Mouse (Mus musculus) gastrocnemius, postnatal 25 days (tissue): ENCODE data around the gene Hpn. TPM values are rescaled to one million over a fixed set of nuclear protein-coding genes. Genes with fewer than 3 reads are reported as not detected.

Source experiments
- DNase-seq: peaks from one replicate; pipeline ENCODE4 v3.0.0; 2022
- long read RNA-seq, 2 experiments: library from polyadenylated mRNA; stranded (forward); transcript quantifications; one replicate each; pipeline ENCODE4 v2.0.0; 2021
- total RNA-seq, 2 experiments: library from RNA; stranded (reverse); gene quantifications; 1 replicate in 1 of 2; 2 replicates in 1 of 2; pipeline ENCODE4 v1.2.3; 2021

Hpn gene
- 10 to 100 TPM; 15.5 to 17.3 TPM for total RNA-seq
- long read RNA-seq, experiment 1, partial matches to known transcripts, result 3 of 10 reads
- long read RNA-seq, experiment 1, other reads (novel, unspliced or antisense), result 2 of 10 reads
- long read RNA-seq, experiment 2, partial matches to known transcripts, result 18 of 23 reads
- long read RNA-seq, experiment 2, other reads (novel, unspliced or antisense), result 2 of 23 reads

DNA sequence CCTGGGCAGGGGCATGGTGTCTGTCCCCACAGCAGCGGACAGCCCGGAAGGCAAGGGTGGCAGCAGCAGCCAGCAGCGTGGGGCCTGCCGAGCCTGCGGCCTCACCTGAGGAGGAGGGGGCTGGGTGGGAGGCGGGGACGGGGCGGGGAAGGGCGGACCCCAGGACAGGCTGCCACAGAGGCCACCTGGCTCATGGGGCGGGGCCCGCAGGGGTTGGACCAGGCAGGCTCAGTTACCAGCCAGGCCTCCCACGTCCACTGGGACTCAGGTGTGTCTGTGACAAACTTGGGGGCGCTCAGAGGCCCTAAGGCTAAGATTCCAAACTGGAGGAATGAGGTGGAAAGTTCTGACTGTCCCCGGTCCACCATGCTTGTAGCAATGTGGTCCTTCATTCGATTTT is at the start of gene Hpn:
Hpn (minus strand) TSS at position 109 of the 400 bp plus-strand sequence.
- no peak for DNase-seq

DNA sequence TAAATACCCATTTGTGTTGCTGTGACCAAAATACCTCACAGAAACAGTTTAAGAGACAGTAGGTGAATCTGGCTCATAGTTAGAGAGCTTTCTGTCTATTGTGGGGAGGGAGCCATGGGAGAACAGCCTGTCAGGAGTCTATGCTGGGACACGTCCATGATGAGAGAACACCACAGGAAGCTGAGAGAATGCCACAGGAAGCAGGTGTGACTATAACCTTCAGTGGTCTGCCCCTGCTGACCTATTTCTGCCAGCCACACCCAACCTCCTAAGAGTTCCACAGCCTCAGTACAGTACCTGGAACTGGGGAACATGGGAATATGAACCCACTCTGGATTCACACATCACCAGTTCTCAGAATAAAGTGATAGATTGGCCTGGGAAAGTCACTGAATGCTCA is 49.7 kb upstream of the Hpn start:
- DNase-seq, result no peak

DNA sequence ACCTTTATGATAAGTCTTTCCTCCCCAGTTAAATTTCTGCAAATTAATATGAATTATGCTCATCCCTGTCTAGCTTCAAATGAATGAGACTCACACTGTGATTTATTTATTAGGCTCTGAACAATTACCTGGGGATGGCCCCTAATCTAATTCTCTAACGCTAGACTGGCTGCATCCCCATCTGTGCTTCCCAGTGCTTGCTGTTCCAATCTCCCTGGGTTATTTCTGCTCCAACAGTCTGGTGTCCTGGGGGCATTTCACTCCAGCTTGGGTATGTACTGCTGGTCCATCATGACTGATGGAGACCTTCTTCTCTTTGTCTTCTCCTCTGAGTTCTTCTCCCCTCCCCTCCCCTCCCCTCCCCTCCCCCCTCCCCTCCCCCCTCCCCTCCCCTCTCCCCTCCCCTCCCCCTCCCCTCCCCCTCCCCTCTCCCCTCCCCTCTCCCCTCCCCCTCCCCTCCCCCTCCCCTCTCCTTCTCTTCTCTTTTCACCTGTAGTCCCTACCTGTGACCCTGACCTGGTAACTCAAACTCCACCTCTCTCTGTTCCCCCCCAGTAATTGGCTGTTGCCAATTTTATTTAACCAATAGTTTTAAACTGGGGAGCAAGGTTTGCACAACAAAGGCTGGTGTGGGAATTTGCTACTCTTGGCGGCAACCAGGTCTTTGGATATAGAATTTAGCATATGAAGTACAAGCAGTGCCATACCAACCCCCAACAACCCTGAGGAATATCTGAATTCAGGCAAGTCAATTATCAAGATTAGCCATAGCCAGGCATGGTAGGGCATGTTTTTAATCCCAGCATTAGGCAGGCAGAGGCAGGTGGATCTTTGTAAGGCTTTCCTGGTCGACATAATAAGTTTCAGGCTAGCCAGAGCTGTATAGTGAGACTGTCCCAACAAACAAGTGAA is 48.8 kb upstream of the Hpn start:
- no peak for DNase-seq

DNA sequence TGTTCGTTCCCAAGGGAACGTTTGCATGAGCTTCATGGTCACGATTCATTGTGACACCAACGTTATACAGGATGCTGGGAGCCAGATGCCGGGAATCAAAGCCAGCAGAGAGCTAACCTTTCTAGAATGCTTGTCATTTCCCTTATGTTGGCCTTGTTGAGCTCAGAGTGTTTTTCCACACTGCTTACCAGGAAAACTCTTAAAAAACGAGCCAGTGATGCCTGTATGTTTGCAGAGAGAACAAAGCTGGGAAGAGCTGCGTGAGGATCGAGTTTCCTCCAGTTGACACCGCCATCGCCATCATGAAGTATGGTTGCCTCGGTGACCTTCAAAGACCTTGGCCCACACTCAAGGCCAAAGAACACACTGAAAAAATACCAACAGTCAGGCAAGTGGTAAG is 47.2 kb upstream of the Hpn start:
- no peak for DNase-seq

DNA sequence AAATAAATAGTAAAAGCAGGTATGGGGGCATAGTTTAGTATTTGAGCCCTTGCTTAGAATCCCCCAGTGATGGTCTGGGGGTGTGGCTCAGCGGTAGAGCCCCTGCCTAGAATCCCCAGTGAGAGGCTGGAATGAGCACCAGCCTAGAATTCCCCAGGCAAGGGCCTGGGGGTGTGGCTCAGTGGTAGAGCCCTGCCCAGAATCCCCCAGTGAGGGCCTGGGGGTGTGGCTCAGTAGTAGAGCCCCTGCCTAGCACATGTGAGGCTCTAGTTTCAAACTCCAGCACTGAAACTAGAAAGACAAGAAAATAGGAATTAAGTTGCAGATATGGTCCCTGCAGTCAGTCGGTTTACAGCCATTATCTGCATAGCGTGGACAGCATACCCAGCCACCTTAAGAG is 46.7 kb upstream of the Hpn start:
- DNase-seq, result no peak

DNA sequence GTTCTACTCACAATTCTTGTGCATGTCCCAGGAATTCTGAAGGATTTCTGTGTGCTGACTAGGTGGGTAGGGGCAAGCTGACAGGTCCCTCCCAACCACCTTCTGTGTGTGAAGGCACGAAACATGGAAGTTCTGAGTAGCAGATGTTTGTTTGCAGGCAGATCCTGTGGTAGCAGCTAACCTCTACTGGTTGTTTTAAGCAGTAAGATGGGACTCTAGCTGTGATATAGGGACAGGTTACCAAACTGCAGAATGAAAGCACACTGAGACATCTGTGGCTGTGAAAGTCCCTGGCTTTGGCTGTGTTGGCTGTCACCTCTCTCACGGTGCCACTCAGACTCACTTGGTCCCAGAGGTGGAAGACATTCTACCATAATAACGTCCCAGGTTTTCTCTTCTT is 46.2 kb upstream of the Hpn start:
- no peak for DNase-seq

DNA sequence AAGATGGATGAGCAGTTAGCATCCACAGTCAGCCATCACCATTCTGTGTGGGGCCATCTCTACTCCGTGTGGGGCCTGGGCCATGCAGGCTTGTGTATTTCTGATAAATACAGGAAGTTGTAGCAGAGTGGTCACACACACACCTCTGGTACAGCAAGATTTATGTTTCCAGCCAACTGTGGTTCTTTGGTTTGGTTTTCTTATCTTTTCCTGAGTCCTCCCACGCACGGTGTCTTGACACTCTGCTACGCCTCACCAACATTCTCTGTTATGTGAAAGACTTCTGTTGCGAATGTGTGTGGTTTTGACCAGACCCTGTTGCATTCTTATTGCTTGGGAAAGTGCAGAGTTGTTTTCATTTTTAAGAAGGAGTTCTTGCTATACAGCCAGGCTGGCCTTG is 45.7 kb upstream of the Hpn start:
- DNase-seq, result no peak

DNA sequence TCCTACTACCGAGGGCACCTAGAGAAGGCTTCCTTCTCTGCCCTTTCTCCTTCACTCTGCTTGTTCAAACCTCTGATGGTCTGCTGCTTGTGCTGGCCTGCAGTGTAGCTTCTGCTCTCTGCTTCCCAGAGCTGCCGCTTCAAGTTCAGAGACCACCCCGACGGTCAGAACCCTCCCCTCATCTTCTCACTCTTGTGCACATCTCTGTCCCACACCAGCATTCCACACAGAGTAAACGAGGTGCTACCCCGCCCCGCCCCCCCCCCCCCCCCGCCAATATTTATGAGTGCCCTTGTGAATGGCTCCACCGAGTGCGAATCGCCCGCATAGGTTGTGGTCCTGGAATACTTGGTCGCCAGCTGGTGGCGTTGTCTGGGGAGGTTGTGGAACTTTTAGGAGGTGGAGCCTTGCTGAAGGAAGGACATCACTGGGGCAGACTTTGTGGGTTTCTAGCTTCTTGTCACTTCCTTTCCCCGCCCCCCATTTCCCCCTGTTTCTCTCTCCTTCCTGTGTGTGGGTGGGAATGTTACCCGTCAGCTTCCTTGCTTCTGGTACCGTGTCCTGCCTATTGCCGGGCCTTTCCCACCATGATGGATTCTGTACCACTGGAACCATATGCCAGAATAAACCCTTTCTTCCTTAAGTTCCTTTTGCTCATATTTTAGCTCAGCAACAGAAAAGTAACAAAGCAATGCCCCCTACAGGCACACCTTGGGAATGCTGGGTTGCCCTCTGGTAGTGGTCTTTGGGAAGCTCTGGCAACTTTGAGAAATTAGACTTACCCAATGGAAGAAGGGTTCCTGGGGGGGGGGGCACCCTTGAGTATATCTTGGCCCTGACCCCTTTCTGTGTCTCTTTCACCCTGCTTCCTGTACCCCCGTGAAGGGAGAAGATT is 41.2 kb upstream of the Hpn start:
- DNase-seq, result peak; percentile 50

DNA sequence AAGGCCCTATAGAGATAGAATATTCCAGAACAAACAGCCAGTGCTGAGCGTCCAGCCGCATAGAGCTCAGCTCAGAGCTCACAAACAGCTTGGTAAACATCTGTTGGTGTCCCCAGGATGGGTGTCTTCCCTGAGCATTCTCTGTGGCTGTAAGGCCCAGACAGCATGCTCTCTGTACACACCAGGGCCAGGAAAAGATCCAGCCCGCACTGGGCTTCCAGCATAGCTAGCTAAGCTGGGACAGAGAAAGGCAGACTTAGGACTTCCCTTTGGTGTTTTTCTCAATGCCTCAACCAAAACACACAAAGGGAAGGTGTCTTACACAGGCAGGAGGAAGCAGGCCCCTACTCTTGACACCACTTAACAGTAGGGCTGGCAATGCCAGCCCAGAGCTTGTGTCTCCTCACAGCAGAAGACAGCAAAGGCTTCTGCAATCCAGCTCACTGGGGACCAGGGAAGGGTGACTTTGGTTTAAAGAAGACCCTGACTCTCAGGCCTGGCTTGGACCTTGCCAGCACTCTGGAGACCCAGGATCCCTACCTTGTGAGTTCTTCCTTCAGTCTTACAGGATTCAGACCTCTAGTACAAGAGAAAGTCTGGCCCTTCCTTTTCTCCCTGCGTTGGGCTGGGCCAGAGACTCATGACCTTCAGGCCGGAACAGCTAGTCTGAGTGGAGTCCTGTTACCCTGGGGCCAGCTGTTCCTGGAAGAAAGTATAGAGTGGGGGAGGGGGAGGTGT is 40.4 kb upstream of the Hpn start, which contains the start of gene Gramd1a:
Gramd1a (minus strand) TSS at position 601 of the 738 bp plus-strand sequence.
- peak; percentile 64 for DNase-seq

DNA sequence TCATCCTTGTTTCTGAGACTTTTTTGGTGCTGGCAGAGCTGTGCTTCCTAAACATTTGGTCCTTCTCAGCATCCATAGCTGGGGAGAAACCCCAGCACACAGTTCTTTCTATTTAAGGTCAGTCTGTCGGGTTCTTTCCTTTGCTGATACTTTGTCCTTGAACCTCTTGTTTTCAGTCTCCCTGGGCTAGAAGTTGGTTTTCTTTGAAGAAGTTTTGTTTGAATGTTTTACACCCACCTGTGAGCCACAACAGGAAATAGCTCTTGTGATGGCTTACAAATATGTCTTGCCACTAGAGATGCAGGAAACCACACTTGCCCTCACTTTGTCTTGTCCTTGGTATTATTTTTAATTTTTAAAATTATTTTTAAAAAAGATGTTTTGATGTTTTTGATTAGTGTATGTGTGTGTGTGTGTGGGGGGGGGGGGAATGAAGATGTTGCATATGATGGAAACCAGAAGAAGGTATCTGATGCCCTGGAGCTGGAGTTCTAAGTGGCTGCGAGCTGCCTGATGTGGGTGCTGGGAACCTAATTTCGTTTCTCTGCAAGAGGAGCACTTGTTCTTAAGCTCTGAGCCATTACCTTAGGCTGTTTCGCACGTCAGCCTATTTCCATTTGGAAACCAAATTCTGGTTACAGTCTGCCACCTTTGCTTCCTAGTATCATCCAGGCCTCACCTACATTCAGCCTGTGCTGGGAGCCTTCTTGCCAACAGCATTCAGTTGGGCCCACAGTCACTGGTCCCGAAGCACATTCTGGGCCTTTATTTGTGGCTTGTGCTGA is 38.6 kb upstream of the Hpn start:
- no peak for DNase-seq

DNA sequence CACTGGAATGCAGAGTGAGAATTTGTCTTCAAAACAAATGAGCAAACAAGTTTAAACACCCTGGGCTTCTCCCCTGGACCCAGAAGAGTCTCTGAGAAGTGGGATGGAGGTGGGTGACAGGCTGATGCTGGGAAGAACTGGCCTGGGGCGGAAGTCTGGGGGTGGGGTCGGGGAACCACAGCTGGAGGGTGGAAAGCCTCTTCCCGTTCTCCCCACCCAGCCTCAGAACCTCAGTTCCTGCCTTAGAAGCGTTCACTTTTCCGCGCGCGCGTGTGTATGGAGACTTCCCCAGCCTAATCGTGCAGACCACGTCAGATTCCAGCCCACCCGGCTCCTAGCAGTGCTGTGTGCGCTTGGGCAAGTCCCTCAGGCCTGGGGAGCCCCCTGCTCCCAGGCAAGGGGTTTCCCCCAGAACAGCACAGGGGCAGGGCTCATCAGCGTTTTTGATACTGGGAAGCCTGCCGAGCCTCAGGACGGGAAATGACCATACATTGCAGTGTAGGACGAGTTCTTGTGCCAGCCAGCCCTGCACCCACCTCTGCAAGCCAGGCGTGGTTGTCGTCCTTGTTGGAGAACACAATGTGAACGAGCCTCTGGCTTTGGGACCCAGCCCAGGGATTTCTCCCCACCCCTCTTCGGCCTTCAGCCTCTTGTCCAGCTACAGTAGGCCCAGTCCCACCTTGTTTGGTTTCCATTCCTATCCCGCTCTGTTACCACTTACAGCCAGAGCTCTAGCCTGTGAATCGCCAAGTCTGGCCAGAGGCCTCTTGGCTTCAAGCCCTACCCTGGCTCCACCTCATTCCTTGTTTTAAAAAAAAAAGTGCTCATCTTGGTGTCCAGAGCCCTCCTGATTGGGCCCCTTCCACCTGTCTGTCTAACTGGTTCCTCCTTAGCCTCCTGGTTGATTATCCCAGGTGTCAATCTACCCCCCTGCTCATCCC is 36.5 kb upstream of the Hpn start:
- DNase-seq, result peak; percentile 75

DNA sequence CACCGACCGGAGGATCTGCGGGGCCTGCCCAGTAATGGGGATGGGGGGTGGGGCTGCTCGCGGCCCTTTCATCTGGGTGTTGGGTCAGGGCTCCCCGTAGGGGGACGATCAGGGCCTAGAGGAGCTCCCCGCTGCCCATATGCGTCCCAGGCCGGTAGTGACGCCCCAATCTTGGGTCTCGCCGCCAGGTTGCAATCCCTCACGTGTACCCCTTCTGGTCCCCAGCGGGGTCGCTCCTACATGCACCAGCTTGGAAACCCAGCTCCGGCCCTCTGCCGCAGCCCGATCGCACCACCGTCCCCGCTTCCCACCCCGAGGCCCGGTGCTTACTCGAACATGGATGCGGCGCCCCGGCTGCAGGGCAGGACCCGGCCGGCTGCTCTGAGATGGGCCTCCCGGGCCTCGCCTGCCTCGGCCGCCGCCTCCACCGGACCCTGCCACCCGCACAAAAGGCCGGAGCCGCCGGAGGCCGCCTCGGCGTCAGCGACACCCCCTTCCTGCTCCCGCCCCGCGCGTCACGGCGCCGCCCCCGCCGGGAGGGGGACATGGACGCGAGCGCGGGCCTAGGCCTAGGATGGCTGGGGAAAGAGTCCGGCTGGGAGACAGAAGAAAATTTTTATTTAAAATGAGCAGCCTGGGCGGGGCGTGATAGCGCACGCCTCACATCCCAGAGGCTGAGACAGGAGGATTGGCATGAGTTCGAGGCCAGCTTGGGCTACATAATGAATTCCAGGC is 35.6 kb upstream of the Hpn start:
- DNase-seq, result peak; percentile 92

DNA sequence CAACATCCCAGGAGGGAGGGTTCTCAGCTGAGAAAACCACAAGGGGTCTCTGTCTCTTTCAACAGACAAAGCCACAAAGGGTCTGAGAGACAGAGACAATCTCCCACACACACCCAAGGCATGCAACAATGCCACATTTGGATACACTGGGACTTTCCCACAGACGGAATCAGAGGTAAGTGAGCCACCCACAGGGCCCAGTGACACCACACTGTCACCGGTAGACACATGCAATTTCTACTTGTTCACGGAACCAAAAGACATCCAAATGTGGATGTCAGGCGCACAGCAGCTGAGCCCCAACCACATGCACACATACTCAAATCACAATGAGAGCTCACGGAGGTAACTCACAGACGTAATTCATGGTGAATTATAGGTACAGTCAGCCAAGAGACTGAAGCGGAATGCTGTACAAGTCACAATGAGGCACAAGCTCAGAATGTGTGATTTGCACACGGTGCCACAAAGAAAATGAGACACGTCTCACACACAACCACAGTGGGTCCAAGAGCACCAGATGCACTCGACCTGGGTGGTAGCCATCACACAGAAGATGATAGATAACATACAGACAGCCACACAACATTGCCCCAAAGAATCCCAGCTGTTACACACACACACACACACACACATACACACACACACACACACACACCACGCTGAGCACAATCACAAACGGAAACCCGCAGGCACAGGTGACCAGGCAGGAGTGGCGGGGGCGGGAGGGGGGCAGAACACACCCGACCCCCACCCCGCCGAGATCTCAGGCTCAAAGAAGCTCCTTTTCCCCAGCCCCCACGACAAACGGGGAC is 34.9 kb upstream of the Hpn start:
- no peak for DNase-seq

DNA sequence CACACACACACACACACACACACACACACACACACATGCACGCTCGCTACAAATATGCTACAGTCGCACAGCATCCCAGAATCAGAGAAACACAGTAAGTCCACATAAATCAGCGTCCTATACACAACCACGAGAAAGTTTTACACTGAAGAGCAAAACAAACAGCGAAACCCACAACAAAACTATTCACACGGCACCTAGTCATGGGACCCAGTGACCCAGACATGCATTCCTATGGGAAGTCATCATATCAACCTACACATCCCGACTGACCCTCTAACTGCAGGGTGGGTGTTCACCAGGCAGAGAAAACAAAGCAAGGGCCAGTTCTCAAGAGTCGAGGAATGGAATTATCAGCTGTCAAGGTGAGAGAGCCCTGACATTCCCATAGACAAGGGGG is 34.2 kb upstream of the Hpn start:
- DNase-seq, result no peak

DNA sequence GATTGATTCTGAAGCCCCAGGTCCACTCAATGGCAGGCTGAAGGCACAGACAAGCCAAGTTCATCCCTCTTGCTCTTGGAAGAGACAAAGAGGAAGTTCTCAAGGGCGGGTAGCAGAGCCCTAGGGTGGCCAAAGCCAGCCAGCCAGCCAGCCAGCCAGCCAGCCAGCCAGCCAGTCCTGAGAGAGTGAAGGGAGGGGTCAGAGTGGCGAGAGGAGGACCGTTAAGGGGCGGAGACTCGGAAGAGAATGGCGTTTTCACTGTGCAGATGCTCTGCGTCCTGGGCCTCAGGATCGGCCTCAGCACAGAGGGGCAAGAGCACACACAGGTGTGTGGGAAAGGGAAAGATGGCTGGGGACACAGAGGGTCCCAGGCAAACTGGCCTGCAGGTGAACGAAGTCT is 33.7 kb upstream of the Hpn start:
- DNase-seq, result peak; percentile 79

DNA sequence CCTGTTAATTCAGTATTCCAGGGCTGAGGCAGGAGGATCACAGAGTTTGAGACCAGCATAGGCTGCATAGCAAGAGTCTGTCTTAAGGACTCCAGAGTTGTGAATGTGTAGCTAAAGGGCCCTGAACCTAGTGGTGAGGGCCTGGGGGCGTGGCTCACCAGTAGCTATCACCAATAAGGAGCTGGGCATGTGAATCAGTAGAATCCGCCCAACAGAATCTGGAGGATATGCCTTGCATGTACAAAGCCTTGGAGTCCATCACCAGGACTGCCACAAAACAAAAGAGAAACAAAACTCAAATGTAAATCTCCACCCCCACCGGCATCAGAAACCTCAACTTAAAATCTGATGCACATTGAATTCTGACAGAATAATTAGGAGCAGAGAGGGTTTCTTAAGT is 33.0 kb upstream of the Hpn start:
- no peak for DNase-seq

DNA sequence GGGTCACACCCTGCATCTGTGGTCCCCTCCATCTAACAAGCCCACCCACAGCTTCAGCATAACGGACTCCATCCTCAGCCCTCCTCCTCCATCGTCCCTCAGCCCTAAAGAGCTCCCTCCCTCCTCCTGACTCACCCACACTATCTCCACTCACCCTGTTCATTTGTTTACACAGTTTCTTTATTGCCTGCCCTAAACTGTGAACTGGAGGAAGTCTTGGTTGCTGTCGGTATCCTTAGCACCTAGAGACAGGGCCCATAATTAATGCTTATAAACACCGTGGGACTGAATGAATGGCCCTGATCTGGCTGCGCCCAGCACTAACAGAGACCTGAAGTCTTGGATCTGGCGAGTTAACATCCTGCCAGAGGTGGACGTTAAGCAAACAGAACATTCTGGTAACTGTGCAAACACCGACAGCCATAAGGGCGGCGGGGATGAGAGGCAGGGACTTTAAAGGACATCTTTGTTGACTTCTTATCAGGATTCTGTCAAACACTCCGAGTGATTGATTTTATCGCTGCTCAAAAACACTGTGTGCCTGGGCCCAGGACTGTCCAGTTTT is 30.6 kb upstream of the Hpn start:
- DNase-seq, result no peak

DNA sequence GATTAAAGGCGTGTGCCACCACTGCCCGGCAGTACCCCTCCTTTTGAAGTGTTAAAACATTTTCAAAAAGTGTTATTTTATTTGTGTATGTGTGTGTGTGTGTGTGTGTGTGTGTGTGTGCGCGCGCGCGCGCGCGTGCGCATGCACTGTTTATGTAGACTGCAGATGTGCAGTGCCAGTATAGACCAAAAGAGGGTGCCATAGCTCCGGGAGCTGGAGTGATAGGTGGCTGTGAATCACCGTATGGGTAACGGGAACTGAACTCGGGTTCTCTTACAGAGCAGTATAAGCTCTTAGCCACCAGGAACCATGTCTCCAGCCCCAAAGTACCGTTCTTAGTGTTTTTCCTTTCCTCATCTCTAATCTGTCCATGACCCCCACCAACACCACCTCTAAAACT is 29.8 kb upstream of the Hpn start:
- DNase-seq, result no peak
